Mouse (Mus musculus) C2C12 (cell line): ENCODE data around the gene Ehd2. TPM values are rescaled to one million over a fixed set of nuclear protein-coding genes. Genes with fewer than 3 reads are reported as not detected.
A peak's percentile ranks its signal among the peaks of the same experiment; 100 is the strongest.

ENCODE experiments used
- H3K27me3 ChIP-seq: one replicate; pipeline ENCODE4 v1.6.1; 2011; ENCODE audit not compliant: control insufficient read depth, insufficient read depth, insufficient read length
- H3K36me3 ChIP-seq: one replicate; pipeline ENCODE4 v1.6.1; 2011; ENCODE audit not compliant: control insufficient read depth, insufficient read depth
- H3K4me3 ChIP-seq: one replicate; pipeline ENCODE4 v1.5.1; 2011; ENCODE audit warnings: mild to moderate bottlenecking, control low read depth; ENCODE audit not compliant: poor library complexity, insufficient read depth, severe bottlenecking
- H3K79me2 ChIP-seq: one replicate; pipeline ENCODE4 v1.6.1; 2011; ENCODE audit not compliant: control insufficient read depth, insufficient read depth
- H3K79me3 ChIP-seq: one replicate; pipeline ENCODE4 v1.6.1; 2011; ENCODE audit warnings: low read depth, control low read depth
- H3ac ChIP-seq: one replicate; pipeline ENCODE3; 2011; ENCODE audit warnings: low read depth; ENCODE audit not compliant: control insufficient read depth, insufficient read length
- CEBPB ChIP-seq: IDR thresholded peaks from one replicate; pipeline ENCODE4 v1.6.1; 2011; ENCODE audit warnings: low read depth, mild to moderate bottlenecking, control low read depth, moderate library complexity
- CTCF ChIP-seq: IDR thresholded peaks from one replicate; pipeline ENCODE4 v1.5.1; 2011; ENCODE audit not compliant: control insufficient read depth, insufficient read depth, insufficient read length
- FOSL1 ChIP-seq: IDR thresholded peaks from one replicate; pipeline ENCODE4 v1.8.0; 2011; ENCODE audit warnings: mild to moderate bottlenecking, low read length; ENCODE audit not compliant: poor library complexity, insufficient read depth, severe bottlenecking
- MAX ChIP-seq: IDR thresholded peaks from one replicate; pipeline ENCODE4 v1.6.1; 2011; ENCODE audit warnings: mild to moderate bottlenecking, control low read depth
- MYOD1 ChIP-seq: IDR thresholded peaks from one replicate; pipeline ENCODE4 v1.6.1; 2011; ENCODE audit warnings: low read depth; ENCODE audit not compliant: control insufficient read depth, insufficient read length
- MYOG ChIP-seq: IDR thresholded peaks from one replicate; pipeline ENCODE4 v1.6.1; 2011; ENCODE audit not compliant: control insufficient read depth, insufficient read length; ENCODE audit errors: extremely low read depth
- USF1 ChIP-seq: IDR thresholded peaks from one replicate; pipeline ENCODE4 v1.6.1; 2011; ENCODE audit warnings: low read depth, mild to moderate bottlenecking, control low read depth, moderate library complexity
- polyA plus RNA-seq: library from polyadenylated mRNA; unstranded; fragments of >200 nt; fragmentation: generic; extraction: Trizol; gene quantifications from one replicate; pipeline ENCODE4 v1.2.1, GENCODE M21; 2012; ENCODE audit warnings: missing spikeins

The Ehd2 gene
- polyA plus RNA-seq, 1 experiment = 98.7 TPM

- H3K79me2 ChIP-seq = peaks cover 19% of the 10 kb centered on the region
- H3K79me3 ChIP-seq = peaks cover 6% of the 10 kb centered on the region
- TF ChIP-seq USF1 (no peak), FOSL1 (no peak), MAX (no peak), CTCF (no peak), CEBPB (no peak)
- no peak overlapping the region for H3K4me3 ChIP-seq
- no peaks in the 10 kb centered on the region for H3K27me3 ChIP-seq
- no peak overlapping the region for H3ac ChIP-seq
- peaks cover 57% of the 10 kb centered on the region for H3K36me3 ChIP-seq
These were observed 28.7 kb downstream of the Ehd2 start for GRCm38 (mm10) chr7:15938621-15939020.

- no peaks in the 10 kb centered on the region for H3K27me3 ChIP-seq
- no peaks in the 10 kb centered on the region for H3K79me3 ChIP-seq
- no peak overlapping the region for H3ac ChIP-seq
- TF ChIP-seq USF1 (no peak), FOSL1 (no peak), MAX (no peak), CEBPB (no peak), MYOD1 (no peak), MYOG (no peak), CTCF (no peak)
- H3K4me3 ChIP-seq = no peak overlapping the region
- H3K79me2 ChIP-seq = peaks cover 8% of the 10 kb centered on the region
- H3K36me3 ChIP-seq = peaks cover 47% of the 10 kb centered on the region
These were observed 29.9 kb downstream of the Ehd2 start for GRCm38 (mm10) chr7:15937491-15937890.

- H3K36me3 ChIP-seq = peaks cover 13% of the 10 kb centered on the region
These were observed 33.7 kb downstream of the Ehd2 start for GRCm38 (mm10) chr7:15933437-15934359.

GRCm38 (mm10) chr7:15931635-15932034 lies 35.7 kb downstream of the Ehd2 start:
- peaks cover under 1% of the 10 kb centered on the region for H3K36me3 ChIP-seq
- H3K4me3 ChIP-seq = no peak overlapping the region
- H3ac ChIP-seq = no peak overlapping the region
- no peaks in the 10 kb centered on the region for H3K79me3 ChIP-seq
- H3K79me2 ChIP-seq = no peaks in the 10 kb centered on the region
- TF ChIP-seq FOSL1 (no peak), MYOD1 (no peak), CTCF (no peak), MAX (no peak), MYOG (no peak), USF1 (no peak), CEBPB (no peak)
- H3K27me3 ChIP-seq = no peaks in the 10 kb centered on the region

More at GRCm38 (mm10) chr7:15933437-15934359, 33.7 kb downstream of the Ehd2 start:
- no peak overlapping the region for H3K4me3 ChIP-seq
- no peaks in the 10 kb centered on the region for H3K79me2 ChIP-seq
- TF ChIP-seq MYOD1 = no peak
- H3ac ChIP-seq = no peak overlapping the region
- no peaks in the 10 kb centered on the region for H3K27me3 ChIP-seq
- H3K79me3 ChIP-seq = no peaks in the 10 kb centered on the region

- H3K36me3 ChIP-seq = no peaks in the 10 kb centered on the region
- H3K4me3 ChIP-seq = no peak overlapping the region
- H3K27me3 ChIP-seq = no peaks in the 10 kb centered on the region
- no peaks in the 10 kb centered on the region for H3K79me3 ChIP-seq
- TF ChIP-seq CEBPB (no peak), CTCF (no peak), MYOG (no peak), FOSL1 (no peak), MYOD1 (no peak), USF1 (peak; percentile 41)
- H3ac ChIP-seq = no peak overlapping the region
- no peaks in the 10 kb centered on the region for H3K79me2 ChIP-seq
These were observed 36.8 kb downstream of the Ehd2 start for GRCm38 (mm10) chr7:15930543-15930942.

- Histone ChIP-seq H3K4me3 (no peak overlapping the region), H3K79me2 (no peaks in the 10 kb centered on the region), H3K79me3 (no peaks in the 10 kb centered on the region), H3K27me3 (no peaks in the 10 kb centered on the region), H3ac (no peak overlapping the region), H3K36me3 (no peaks in the 10 kb centered on the region)
- TF ChIP-seq FOSL1 (no peak), CTCF (peak; percentile 77), CEBPB (no peak)
These were observed 37.5 kb downstream of the Ehd2 start for GRCm38 (mm10) chr7:15929910-15930309.
